Comparison of ENCODE assay signal across 8 mouse cellular contexts in genomic region chr10:80053831-80054815, GRCm38 (mm10). TPM values are rescaled to one million over a fixed set of nuclear protein-coding genes. Genes with fewer than 3 reads are reported as not detected.
DNase-seq lines count a peak whose midpoint lies in the region; ATAC-seq and TF ChIP-seq lines count a peak whose summit lies in the region.

No protein-coding gene starts in this region.

- H3K9me3 ChIP-seq in limb, embryonic 14.5 days (ENCODE audit: control insufficient read depth, low read length): no peaks in the 10 kb centered on the region
- no peaks in the 10 kb centered on the region for H3K9me3 ChIP-seq in midbrain, embryonic 13.5 days

- H3K27ac ChIP-seq in layer of hippocampus, adult 2 months: peak overlapping the region; percentile 98
- H3K27ac ChIP-seq in limb, embryonic 14.5 days (replicated peaks; ENCODE audit: low read depth, low read length): peak overlapping the region; percentile 95
- H3K27ac ChIP-seq in midbrain, embryonic 13.5 days: peak overlapping the region; percentile 98

- H3K4me3 ChIP-seq in layer of hippocampus, adult 2 months: peak overlapping the region; percentile 96
- H3K4me3 ChIP-seq in limb, embryonic 14.5 days (replicated peaks; ENCODE audit: low read length): peak overlapping the region; percentile 91
- peak overlapping the region; percentile 88 for H3K4me3 ChIP-seq in midbrain, embryonic 13.5 days (replicated peaks)

- no peak for TF ChIP-seq POLR2A in limb, embryonic 14.5 days (IDR thresholded peaks at IDR 0.05; ENCODE audit: borderline replicate concordance, extremely low read depth, insufficient read depth, insufficient read length)

- peaks cover 13% of the 10 kb centered on the region for H3K4me1 ChIP-seq in limb, embryonic 14.5 days (ENCODE audit: control insufficient read depth, insufficient read depth, low read length)
- H3K4me1 ChIP-seq in midbrain, embryonic 13.5 days (replicated peaks): peaks cover 42% of the 10 kb centered on the region

- peak; percentile 68 for TF ChIP-seq CTCF in layer of hippocampus, adult 2 months (conservative IDR thresholded peaks at IDR 0.05)

- 1% methylated on average over 57 of the region's 77 CpGs for WGBS in limb, embryonic 14.5 days
- WGBS in midbrain, embryonic 13.5 days: 2% methylated on average over 67 of the region's 77 CpGs

- H3K36me3 ChIP-seq in limb, embryonic 14.5 days (ENCODE audit: control insufficient read depth, insufficient read depth, low read length): peaks cover 39% of the 10 kb centered on the region
- H3K36me3 ChIP-seq in midbrain, embryonic 13.5 days: peaks cover 35% of the 10 kb centered on the region

- no peaks in the 10 kb centered on the region for H3K27me3 ChIP-seq in limb, embryonic 14.5 days (ENCODE audit: control insufficient read depth, insufficient read depth, low read length)
- no peaks in the 10 kb centered on the region for H3K27me3 ChIP-seq in midbrain, embryonic 13.5 days

- H3K9ac ChIP-seq in limb, embryonic 14.5 days (ENCODE audit: low read depth, low read length, severe bottlenecking): peak overlapping the region; percentile 88
- H3K9ac ChIP-seq in midbrain, embryonic 13.5 days (replicated peaks): peak overlapping the region; percentile 95

- DNase-seq in layer of hippocampus, adult 2 months (ENCODE audit: low spot score in 2 of 2): peak in 1 of 2 experiments; percentile 46
- no peak for DNase-seq in layer of hippocampus, adult 9-10 months (ENCODE audit: low spot score)
- peak; percentile 74 for DNase-seq in embryo, embryonic 10.5 days (ENCODE audit: low spot score)
- DNase-seq in gastrocnemius, postnatal 25 days: peak; percentile 80
- DNase-seq in limb, embryonic 14.5 days (ENCODE audit: low spot score): peak; percentile 52
- peak; percentile 55 to 58 for DNase-seq in spleen, postnatal 14 days (ENCODE audit: low spot score in 2 of 2)

- peak; percentile 46 for ATAC-seq in inflammation-experienced regulatory T-cells, adult 6 months
- peak; percentile 29 for ATAC-seq in limb, embryonic 14.5 days (ENCODE audit: low FRiP score, low read depth)
- ATAC-seq in midbrain, embryonic 13.5 days: peak; percentile 68

- peak overlapping the region; percentile 81 for H3K4me2 ChIP-seq in limb, embryonic 14.5 days (replicated peaks; ENCODE audit: low read depth, low read length, severe bottlenecking)
- H3K4me2 ChIP-seq in midbrain, embryonic 13.5 days (replicated peaks): peak overlapping the region; percentile 74

RNA-seq across cellular contexts. Expression of gene Gpx4, which starts 7.2 kb away (rescaled TPM):
- 100 to 1,000 TPM; 440 to 464 TPM for total RNA-seq in layer of hippocampus, adult 2 months (2021)
- total RNA-seq in gastrocnemius, postnatal 25 days (2021): 100 to 1,000 TPM; 527 to 618 TPM
- polyA plus RNA-seq in inflammation-experienced regulatory T-cells, adult 6 months (2017; shearing (Covaris generic)): 100 to 1,000 TPM; 346 to 445 (median 381) TPM
- 372 and 379 TPM in 2 replicates for polyA plus RNA-seq in limb, embryonic 14.5 days (2012; rRNA removed)
- 466 and 493 TPM in 2 replicates for polyA plus RNA-seq in limb, embryonic 14.5 days (2014; fragmentation: Nextera tagmentation; extraction: Ambion mirVana)
- 498 and 532 TPM in 2 replicates for polyA plus RNA-seq in midbrain, embryonic 13.5 days (2015; fragmentation: Nextera tagmentation; extraction: Ambion mirVana)

RNA-seq across cellular contexts. Expression of gene Polr2e, which starts 14.5 kb away (rescaled TPM):
- 10 to 100 TPM; 77.8 to 79.1 TPM for total RNA-seq in layer of hippocampus, adult 2 months (2021)
- 10 to 100 TPM; 43.2 to 45.5 TPM for total RNA-seq in gastrocnemius, postnatal 25 days (2021)
- 100 to 1,000 TPM; 137 to 227 (median 211) TPM for polyA plus RNA-seq in inflammation-experienced regulatory T-cells, adult 6 months (2017; shearing (Covaris generic))
- 287 and 350 TPM in 2 replicates for polyA plus RNA-seq in limb, embryonic 14.5 days (2012; rRNA removed)
- polyA plus RNA-seq in limb, embryonic 14.5 days (2014; fragmentation: Nextera tagmentation; extraction: Ambion mirVana): 247 and 248 TPM in 2 replicates
- polyA plus RNA-seq in midbrain, embryonic 13.5 days (2015; fragmentation: Nextera tagmentation; extraction: Ambion mirVana): 159 and 174 TPM in 2 replicates

RNA-seq across cellular contexts. Expression of gene Arhgap45, which starts 37.7 kb away (rescaled TPM):
- 1 to 10 TPM; 3.7 to 4.4 TPM for total RNA-seq in layer of hippocampus, adult 2 months (2021)
- 1 to 10 TPM; 1.0 to 2.1 TPM for total RNA-seq in gastrocnemius, postnatal 25 days (2021)
- 100 to 1,000 TPM; 242 to 254 (median 251) TPM for polyA plus RNA-seq in inflammation-experienced regulatory T-cells, adult 6 months (2017; shearing (Covaris generic))
- 12.8 and 14.4 TPM in 2 replicates for polyA plus RNA-seq in limb, embryonic 14.5 days (2012; rRNA removed)
- 3.4 and 5.7 TPM in 2 replicates for polyA plus RNA-seq in limb, embryonic 14.5 days (2014; fragmentation: Nextera tagmentation; extraction: Ambion mirVana)
- 1.5 and 1.6 TPM in 2 replicates for polyA plus RNA-seq in midbrain, embryonic 13.5 days (2015; fragmentation: Nextera tagmentation; extraction: Ambion mirVana)

RNA-seq across cellular contexts. Expression of gene Sbno2, which starts 51.2 kb away (rescaled TPM):
- total RNA-seq in layer of hippocampus, adult 2 months (2021): 10 to 100 TPM; 22.4 to 23.4 TPM
- 1 to 10 TPM; 5.6 to 6.7 TPM for total RNA-seq in gastrocnemius, postnatal 25 days (2021)
- polyA plus RNA-seq in inflammation-experienced regulatory T-cells, adult 6 months (2017; shearing (Covaris generic)): 10 to 100 TPM; 30.4 to 39.1 (median 32.6) TPM
- 24.9 and 29.5 TPM in 2 replicates for polyA plus RNA-seq in limb, embryonic 14.5 days (2012; rRNA removed)
- polyA plus RNA-seq in limb, embryonic 14.5 days (2014; fragmentation: Nextera tagmentation; extraction: Ambion mirVana): 15.3 and 16.8 TPM in 2 replicates
- 13.4 and 15.3 TPM in 2 replicates for polyA plus RNA-seq in midbrain, embryonic 13.5 days (2015; fragmentation: Nextera tagmentation; extraction: Ambion mirVana)

RNA-seq across cellular contexts. Expression of gene Abca7, which starts 57.8 kb away (rescaled TPM):
- total RNA-seq in layer of hippocampus, adult 2 months (2021): 10 to 100 TPM; 10.7 to 11.0 TPM
- 1 to 10 TPM; 4.9 to 5.7 TPM for total RNA-seq in gastrocnemius, postnatal 25 days (2021)
- 10 to 100 TPM; 10.7 to 14.2 (median 13.3) TPM for polyA plus RNA-seq in inflammation-experienced regulatory T-cells, adult 6 months (2017; shearing (Covaris generic))
- polyA plus RNA-seq in limb, embryonic 14.5 days (2012; rRNA removed): 6.2 and 8.0 TPM in 2 replicates
- polyA plus RNA-seq in limb, embryonic 14.5 days (2014; fragmentation: Nextera tagmentation; extraction: Ambion mirVana): 2.2 and 2.4 TPM in 2 replicates
- polyA plus RNA-seq in midbrain, embryonic 13.5 days (2015; fragmentation: Nextera tagmentation; extraction: Ambion mirVana): 5.4 and 5.8 TPM in 2 replicates

Comparison
In these comparisons a context has a peak if more than half of its experiments do, and no peak if none do; other contexts are left out.
1. RNA of gene Arhgap45, which starts 37.7 kb away (polyA plus RNA-seq): 242 to 254 TPM in inflammation-experienced regulatory T-cells, adult 6 months; 3.4 to 14.4 TPM in limb, embryonic 14.5 days and 1.5 to 1.6 TPM in midbrain, embryonic 13.5 days; every median in the first group is over 10 times any median in the second.
2. Peak in every context shown above with its lines, with median percentiles within 50 percentile points of each other: H3K27ac ChIP-seq, H3K4me3 ChIP-seq and ATAC-seq.